Mouse (Mus musculus) megakaryocyte, embryonic 14.5 days (primary cell): ENCODE measurements around the gene Myo1e.

Experiments used
- FLI1 ChIP-seq: IDR thresholded peaks from 2 replicates; pipeline ENCODE4 v1.6.1; 2012; ENCODE audit warnings: low read length, inconsistent platforms, mixed read lengths
- GATA1 ChIP-seq: IDR thresholded peaks from 3 replicates; pipeline ENCODE4 v1.6.1; 2012; ENCODE audit warnings: mixed read lengths, low read length, inconsistent platforms, borderline replicate concordance

GRCm38 (mm10) chr9:70274476-70274875 lies 67.3 kb downstream of the Myo1e start:
- no peak for TF ChIP-seq GATA1
- no peak for TF ChIP-seq FLI1
